Mouse (Mus musculus): Measurements from ENCODE around the gene Laptm4a.
A peak's percentile ranks its signal among the peaks of the same experiment; 100 is the strongest.

Gene Laptm4a

DNA sequence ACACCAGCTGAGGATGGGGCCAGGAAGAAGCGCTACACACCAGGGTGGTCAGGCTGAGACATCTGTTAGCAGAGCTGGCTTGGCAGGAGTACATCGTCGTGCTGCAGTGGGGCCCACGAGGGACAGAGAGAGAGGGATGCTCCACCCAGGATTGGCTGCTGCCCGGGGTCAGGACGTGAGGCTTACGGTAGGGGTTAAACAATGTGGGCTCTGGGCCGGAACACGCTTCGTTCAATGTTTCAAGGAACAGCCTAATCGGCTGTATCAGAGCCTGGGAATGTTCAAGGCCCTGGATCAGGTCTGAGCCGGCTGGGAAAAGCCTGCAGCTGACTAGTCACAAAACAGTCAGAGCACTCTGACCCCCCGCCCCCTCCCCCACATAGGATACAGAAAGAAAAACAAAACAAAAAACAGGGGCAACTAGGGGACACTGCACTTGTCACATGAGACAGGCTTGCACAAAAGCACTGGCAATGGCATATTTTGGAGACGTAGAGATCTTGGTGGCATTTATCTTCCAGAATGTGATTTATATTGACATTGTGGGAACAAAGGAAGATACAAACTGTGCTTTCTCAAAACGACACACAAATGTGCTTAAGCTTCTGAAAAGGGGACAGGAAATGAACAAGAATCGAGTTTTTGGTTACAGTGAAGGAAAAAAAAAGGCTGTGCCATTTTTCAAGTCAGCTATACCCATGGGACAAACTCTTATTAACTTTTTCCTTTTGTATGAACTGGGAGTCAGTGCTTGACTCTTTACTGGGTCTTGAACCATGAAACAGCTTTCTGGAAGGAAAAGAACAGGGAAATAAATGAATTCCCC, 8.4 kb upstream of the Laptm4a start:
- DNase-seq (ENCODE audit: low spot score in 2 of 2) = no peak

- DNase-seq (ENCODE audit: low spot score in 2 of 2) = no peak
These were observed 7.6 kb upstream of the Laptm4a start for GRCm38 (mm10) chr12:8913701-8914340.

GRCm38 (mm10) chr12:8916378-8916777, 5.1 kb upstream of the Laptm4a start:
- no peak for DNase-seq (ENCODE audit: low spot score in 2 of 2)

DNA sequence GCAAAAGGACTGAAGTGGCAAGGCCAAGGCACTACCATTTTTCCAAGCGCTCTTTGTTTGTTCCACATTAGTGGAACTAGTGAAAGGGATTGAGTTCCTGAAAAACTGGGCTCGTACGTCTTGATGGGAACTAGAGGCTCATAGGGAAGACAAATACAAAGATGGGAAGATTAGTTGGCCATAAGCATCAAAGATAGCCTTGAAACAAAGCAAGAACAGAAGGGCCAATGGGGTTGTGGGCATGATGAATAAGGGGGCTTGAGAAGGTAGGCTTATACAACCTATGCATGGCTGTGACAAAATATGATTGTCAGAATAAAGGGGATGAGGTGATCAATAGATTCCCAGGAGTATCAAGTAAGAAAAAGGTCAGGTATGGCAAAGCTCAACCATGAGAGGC, 2.2 kb upstream of the Laptm4a start:
- DNase-seq (ENCODE audit: low spot score in 2 of 2) = no peak

DNA sequence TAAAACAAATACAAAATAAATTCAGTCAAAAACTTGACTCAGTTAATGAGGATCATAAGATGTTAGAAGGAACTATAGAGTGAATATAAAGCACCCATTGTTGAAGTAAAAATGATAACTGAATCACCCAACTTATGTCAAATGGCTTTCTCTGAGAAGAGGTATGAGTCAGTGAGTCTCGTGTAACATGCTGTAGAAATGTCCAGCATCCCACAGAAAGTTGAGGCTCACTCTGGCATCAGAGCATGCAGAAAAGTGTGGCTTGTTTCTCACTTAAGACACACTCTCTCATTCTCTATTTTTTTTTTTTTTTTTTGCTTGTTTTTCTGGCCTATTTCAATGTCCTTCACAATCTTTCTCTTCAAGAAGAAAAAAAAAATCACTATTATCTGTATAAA, 469 bp upstream of the Laptm4a start:
- no peak for DNase-seq (ENCODE audit: low spot score in 2 of 2)

- no peak for DNase-seq (ENCODE audit: low spot score in 2 of 2)
These were observed 1.1 kb downstream of the Laptm4a start for GRCm38 (mm10) chr12:8922369-8923124.

DNA sequence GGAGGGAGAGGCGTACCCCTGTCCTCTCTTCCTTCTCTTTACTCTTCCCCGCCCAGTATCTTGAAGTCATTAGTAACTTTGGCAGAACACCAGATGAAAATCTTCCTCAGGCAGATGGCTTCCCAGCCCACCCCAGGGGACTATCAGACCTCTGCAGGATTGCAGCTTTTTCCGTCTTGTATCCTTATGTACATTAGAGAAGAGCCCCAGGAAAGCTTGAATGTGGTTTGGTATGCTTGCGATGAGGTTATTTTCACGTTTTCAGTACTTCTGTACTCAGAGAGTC, 1.6 kb downstream of the Laptm4a start:
- peak; percentile 37 to 67 for DNase-seq (ENCODE audit: low spot score in 2 of 2)

GRCm38 (mm10) chr12:8923603-8924002, 2.1 kb downstream of the Laptm4a start:
- DNase-seq (ENCODE audit: low spot score in 2 of 2) = no peak

GRCm38 (mm10) chr12:8927652-8928051, 6.2 kb downstream of the Laptm4a start:
- DNase-seq (ENCODE audit: low spot score in 2 of 2) = peak in 1 of 2 experiments; percentile 11

DNA sequence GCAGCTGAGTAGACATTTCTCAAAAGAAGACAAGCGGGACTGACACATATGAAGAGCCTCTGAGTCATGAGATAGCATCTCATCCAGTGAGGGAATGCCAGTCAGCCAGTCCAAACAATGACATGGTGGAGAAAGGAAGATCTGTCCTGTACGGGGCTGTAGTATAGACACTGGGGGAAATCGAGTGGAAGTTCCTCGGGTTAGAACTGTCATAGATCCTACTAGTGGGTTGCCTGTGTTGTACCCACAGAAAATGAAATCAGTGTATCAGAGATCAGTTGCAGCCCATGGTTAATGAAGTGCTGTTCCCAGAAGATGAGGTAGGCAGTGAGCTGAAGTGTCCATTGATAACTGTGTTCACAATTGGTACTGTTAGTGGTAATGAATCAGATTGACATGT, 7.3 kb downstream of the Laptm4a start:
- DNase-seq (ENCODE audit: low spot score in 2 of 2) = no peak

GRCm38 (mm10) chr12:8931083-8931482, 9.6 kb downstream of the Laptm4a start:
- no peak for DNase-seq (ENCODE audit: low spot score in 2 of 2)

DNA sequence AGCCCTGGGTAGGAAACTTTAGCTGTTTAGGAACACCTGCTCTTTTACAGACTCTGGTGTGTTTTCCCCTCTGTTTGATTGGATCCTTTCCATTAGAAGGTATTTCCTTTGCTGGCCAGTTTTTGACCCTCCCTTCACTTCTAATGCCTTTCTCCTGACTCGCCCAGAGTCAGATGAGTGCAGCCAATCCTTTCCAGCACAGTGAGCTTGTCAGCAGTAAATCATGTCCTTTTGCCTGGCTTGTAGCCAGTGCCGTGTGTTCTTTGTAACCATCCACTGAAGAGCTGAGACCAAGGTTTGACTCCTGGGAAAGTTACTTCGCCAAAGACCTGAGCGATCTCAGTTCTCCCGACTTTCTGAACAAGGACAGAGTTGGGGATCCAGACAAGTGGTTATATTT, 13.9 kb downstream of the Laptm4a start:
- no peak for DNase-seq (ENCODE audit: low spot score in 2 of 2)

- peak in 1 of 2 experiments; percentile 16 for DNase-seq (ENCODE audit: low spot score in 2 of 2)
These were observed 14.7 kb downstream of the Laptm4a start for GRCm38 (mm10) chr12:8936210-8936609.

- no peak for DNase-seq (ENCODE audit: low spot score in 2 of 2)
These were observed 18.0 kb downstream of the Laptm4a start for GRCm38 (mm10) chr12:8939490-8939889.

- no peak for DNase-seq (ENCODE audit: low spot score in 2 of 2)
These were observed 18.8 kb downstream of the Laptm4a start for GRCm38 (mm10) chr12:8940011-8941005.

DNA sequence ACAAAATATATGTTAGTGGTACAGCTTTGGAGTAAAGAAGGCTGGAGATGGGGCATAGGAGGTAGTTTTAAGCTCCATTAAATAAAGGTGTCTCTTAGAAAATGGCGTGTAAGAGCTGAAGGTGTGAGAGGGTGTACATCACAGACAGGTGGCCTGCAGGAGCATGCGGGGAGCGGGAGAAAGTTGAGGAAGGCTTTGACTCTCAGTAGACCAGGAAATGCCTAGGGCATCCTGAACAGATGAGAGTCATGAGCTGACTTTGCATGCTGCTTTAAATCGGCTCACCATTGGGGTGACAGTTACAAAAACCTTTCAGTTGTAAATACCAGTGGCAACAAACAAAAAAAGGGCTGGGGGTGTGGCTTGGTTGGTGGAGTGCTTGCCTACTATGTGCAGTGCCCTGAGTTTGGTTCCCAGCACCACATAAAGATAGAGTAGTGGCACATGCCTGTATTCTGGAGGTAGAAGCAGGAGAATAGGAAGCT, 19.7 kb downstream of the Laptm4a start:
- no peak for DNase-seq (ENCODE audit: low spot score in 2 of 2)

DNA sequence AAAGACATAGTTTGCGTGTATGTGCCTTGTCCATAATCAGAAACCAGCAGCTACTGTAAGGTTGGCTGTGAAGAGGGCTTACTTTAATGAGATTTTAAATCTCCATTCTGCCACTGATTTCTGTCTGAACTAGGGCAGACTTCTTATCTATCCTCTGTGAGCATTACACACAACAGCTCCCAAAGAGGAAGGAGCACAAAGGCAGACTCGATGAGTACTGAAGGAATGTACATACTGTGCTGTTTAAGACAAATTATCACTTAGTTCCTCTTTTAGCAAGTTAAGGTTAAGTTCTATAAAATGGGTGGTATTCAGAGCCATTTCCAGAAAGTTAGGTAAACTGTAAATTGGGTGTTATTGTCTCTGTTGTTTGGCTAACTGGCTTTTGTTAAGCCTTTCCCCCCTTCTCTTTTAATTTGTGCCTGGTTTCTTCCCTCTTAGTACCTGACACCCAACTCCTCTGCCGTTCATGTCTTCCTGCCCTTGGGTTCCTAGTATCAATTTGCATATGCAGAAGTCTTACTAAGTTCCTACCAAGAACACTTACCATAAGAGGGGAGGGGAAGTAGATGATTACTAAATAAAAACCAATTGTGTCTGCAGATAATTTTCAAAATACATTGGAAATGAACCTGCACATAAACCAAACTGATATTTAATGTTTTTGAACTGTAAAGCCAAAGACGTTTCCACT, 20.4 kb downstream of the Laptm4a start:
- peak; percentile 16 to 36 for DNase-seq (ENCODE audit: low spot score in 2 of 2)

GRCm38 (mm10) chr12:8947163-8947562, 25.7 kb downstream of the Laptm4a start:
- no peak for DNase-seq (ENCODE audit: low spot score in 2 of 2)

DNA sequence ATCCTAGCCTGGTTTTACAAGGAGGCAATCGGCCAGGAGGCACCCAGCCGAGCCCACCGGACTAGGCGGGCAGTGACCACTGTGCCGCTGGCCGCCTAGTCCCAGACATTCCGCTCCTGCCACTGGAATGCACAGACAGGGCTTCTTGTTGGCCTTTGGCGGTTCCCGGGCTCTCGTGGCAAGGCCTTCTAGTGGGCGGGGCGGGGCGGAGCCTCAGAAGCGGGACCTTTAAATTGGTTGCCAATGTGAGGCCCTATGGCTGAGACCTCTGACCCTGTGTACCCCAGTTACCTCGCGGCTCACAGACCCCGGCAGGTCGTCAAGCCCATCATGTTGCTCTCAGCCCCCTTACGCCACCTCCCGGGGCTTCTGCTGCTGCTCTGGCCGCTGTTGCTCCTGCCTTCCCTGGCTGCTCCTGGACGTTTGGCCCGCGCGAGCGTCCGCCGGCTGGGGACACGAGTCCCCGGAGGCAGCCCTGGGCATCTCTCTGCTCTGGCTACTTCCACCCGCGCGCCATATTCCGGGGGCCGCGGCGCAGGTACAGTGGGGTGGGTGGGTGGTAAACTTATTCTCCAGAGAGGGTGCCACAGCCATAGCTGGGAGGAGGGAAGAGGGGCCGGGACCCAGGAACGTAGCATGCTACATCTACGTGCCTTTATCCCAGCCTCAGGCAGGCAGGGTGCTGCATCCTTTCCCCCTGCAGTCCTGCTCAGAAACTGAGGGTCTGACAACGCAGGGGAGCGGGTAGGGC, 26.4 kb downstream of the Laptm4a start, which contains the start of gene Matn3:
Gene Matn3 (plus strand): TSS at position 216 of the 751 bp plus-strand sequence.
- DNase-seq (ENCODE audit: low spot score in 2 of 2) = peak; percentile 36 to 40

DNA sequence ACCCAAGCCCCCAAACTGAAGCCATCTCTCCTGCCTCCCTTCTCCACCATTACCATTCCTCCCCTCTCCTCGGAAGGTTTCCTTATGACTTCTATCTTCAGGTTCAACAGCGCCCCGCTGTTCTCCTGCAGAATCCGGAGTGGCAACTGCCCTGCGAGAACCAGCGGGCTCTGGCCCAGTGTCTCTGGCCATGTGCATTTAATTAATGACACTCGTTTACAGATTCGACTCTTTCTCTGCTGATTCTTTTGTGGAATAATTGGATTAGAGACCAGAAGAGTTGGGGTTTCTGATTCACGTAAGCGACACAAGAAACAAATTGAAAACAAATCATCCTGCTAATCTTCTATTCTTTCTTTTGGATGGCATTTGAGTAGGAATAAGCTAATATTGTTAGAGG, 31.7 kb downstream of the Laptm4a start:
- DNase-seq (ENCODE audit: low spot score in 2 of 2) = no peak

Data from spleen, postnatal 36 days (tissue).